8 mouse cellular contexts compared by ENCODE assay signal in genomic region chr1:60042398-60042795, GRCm38 (mm10). TPM values are rescaled to one million over a fixed set of nuclear protein-coding genes. Genes with fewer than 3 reads are reported as not detected.
DNase-seq lines count a peak whose midpoint lies in the region; ATAC-seq and TF ChIP-seq lines count a peak whose summit lies in the region.

No protein-coding gene starts in this region.

- peaks cover 10% of the 10 kb centered on the region for H3K4me1 ChIP-seq in megakaryocyte, embryonic 14.5 days
- H3K4me1 ChIP-seq in forebrain, postnatal 0 days (ENCODE audit: insufficient read depth), result no peaks in the 10 kb centered on the region
- peaks cover 2% of the 10 kb centered on the region; the same call in 1 of the 2 replicates for H3K4me1 ChIP-seq in limb, embryonic 15.5 days

- H3K4me3 ChIP-seq in megakaryocyte, embryonic 14.5 days (replicated peaks), result peak overlapping the region; percentile 96
- H3K4me3 ChIP-seq in forebrain, postnatal 0 days (ENCODE audit: low read depth, low read length), result peak overlapping the region; percentile 82
- H3K4me3 ChIP-seq in limb, embryonic 15.5 days, result peak overlapping the region; percentile 75

- peak overlapping the region; percentile 77 for H3K4me2 ChIP-seq in forebrain, postnatal 0 days (ENCODE audit: low read depth)
- peak overlapping the region; percentile 98 for H3K4me2 ChIP-seq in limb, embryonic 15.5 days

- H3K9me3 ChIP-seq in megakaryocyte, embryonic 14.5 days, result no peaks in the 10 kb centered on the region
- H3K9me3 ChIP-seq in forebrain, postnatal 0 days (ENCODE audit: low read length), result no peaks in the 10 kb centered on the region
- no peaks in the 10 kb centered on the region for H3K9me3 ChIP-seq in limb, embryonic 15.5 days

- no peaks in the 10 kb centered on the region for H3K36me3 ChIP-seq in megakaryocyte, embryonic 14.5 days (replicated peaks; ENCODE audit: low read length)
- H3K36me3 ChIP-seq in forebrain, postnatal 0 days (ENCODE audit: insufficient read depth), result no peaks in the 10 kb centered on the region
- no peaks in the 10 kb centered on the region for H3K36me3 ChIP-seq in limb, embryonic 15.5 days

- DNase-seq in embryo, embryonic 11.5 days (ENCODE audit: low read depth, low spot score), result peak; percentile 3
- no peak for DNase-seq in embryo, embryonic 11 days
- peak; percentile 62 for DNase-seq in forebrain, postnatal 0 days
- peak; percentile 47 for DNase-seq in testis, postnatal 10 days (ENCODE audit: low spot score)
- DNase-seq in urinary bladder, adult 18-20 months (ENCODE audit: low spot score in 2 of 2), result no peak

- peak overlapping the region; percentile 84 for H3K9ac ChIP-seq in forebrain, postnatal 0 days
- H3K9ac ChIP-seq in limb, embryonic 15.5 days, result peak overlapping the region; percentile 65; the same call in 1 of the 2 replicates

- no peak for TF ChIP-seq CTCF in forebrain, postnatal 0 days (IDR thresholded peaks at IDR 0.05; ENCODE audit: low read depth)

- ATAC-seq in megakaryocyte, adult 5-6 weeks (ENCODE audit: poor library complexity, severe bottlenecking), result no peak
- ATAC-seq in forebrain, postnatal 0 days, result peak; percentile 34
- ATAC-seq in limb, embryonic 15.5 days (ENCODE audit: insufficient number of reproducible peaks, low FRiP score, low TSS enrichment, low read depth), result no peak

- peak overlapping the region; percentile 81 for H3K27ac ChIP-seq in forebrain, postnatal 0 days (ENCODE audit: low read depth, low read length)
- no peak overlapping the region for H3K27ac ChIP-seq in limb, embryonic 15.5 days

- peaks cover 18% of the 10 kb centered on the region for H3K27me3 ChIP-seq in megakaryocyte, embryonic 14.5 days (replicated peaks)
- no peaks in the 10 kb centered on the region for H3K27me3 ChIP-seq in forebrain, postnatal 0 days (ENCODE audit: insufficient read depth, low read length)
- peaks cover 17% of the 10 kb centered on the region for H3K27me3 ChIP-seq in limb, embryonic 15.5 days

- 3% methylated on average over 19 of the region's 19 CpGs for WGBS in forebrain, postnatal 0 days
- 3% methylated on average over 19 of the region's 19 CpGs for WGBS in limb, embryonic 15.5 days

RNA-seq across cellular contexts. Expression of gene Ica1l, which starts 0.6 kb away (rescaled TPM):
- 0.44 TPM in 1 of 2 replicates, not detected in the other for polyA plus RNA-seq in megakaryocyte, embryonic 14.5 days (2012; ENCODE audit: insufficient read depth, low replicate concordance)
- total RNA-seq in megakaryocyte, adult 5-6 weeks (2015), result 0.07 TPM in 1 of 2 replicates, not detected in the other
- total RNA-seq in megakaryocyte, adult 5-6 weeks (2017), result 0.95 and 0.98 TPM in 2 replicates
- total RNA-seq in forebrain, postnatal 0 days (2014; rRNA removed), result 63.2 and 63.6 TPM in 2 replicates
- 57.3 and 67.5 TPM in 2 replicates for polyA plus RNA-seq in forebrain, postnatal 0 days (2015; fragmentation: Nextera tagmentation; extraction: Ambion mirVana)
- polyA plus RNA-seq in limb, embryonic 15.5 days (2015; fragmentation: Nextera tagmentation; extraction: Ambion mirVana), result 0.84 and 1.0 TPM in 2 replicates

RNA-seq across cellular contexts. Expression of gene Carf, which starts 55.6 kb away (rescaled TPM):
- polyA plus RNA-seq in megakaryocyte, embryonic 14.5 days (2012; ENCODE audit: insufficient read depth, low replicate concordance), result 0.69 TPM in 1 of 2 replicates, not detected in the other
- total RNA-seq in megakaryocyte, adult 5-6 weeks (2015), result 6.3 and 13.1 TPM in 2 replicates
- 4.1 and 4.9 TPM in 2 replicates for total RNA-seq in megakaryocyte, adult 5-6 weeks (2017)
- total RNA-seq in forebrain, postnatal 0 days (2014; rRNA removed), result 15.6 and 30.2 TPM in 2 replicates
- polyA plus RNA-seq in forebrain, postnatal 0 days (2015; fragmentation: Nextera tagmentation; extraction: Ambion mirVana), result 5.3 and 7.0 TPM in 2 replicates
- 5.8 and 6.8 TPM in 2 replicates for polyA plus RNA-seq in limb, embryonic 15.5 days (2015; fragmentation: Nextera tagmentation; extraction: Ambion mirVana)

RNA-seq across cellular contexts. Expression of gene Wdr12, which starts 56.0 kb away (rescaled TPM):
- polyA plus RNA-seq in megakaryocyte, embryonic 14.5 days (2012; ENCODE audit: insufficient read depth, low replicate concordance), result 0.83 TPM in 1 of 2 replicates, not detected in the other
- 11.4 and 11.5 TPM in 2 replicates for total RNA-seq in megakaryocyte, adult 5-6 weeks (2015)
- total RNA-seq in megakaryocyte, adult 5-6 weeks (2017), result 14.4 and 19.0 TPM in 2 replicates
- 29.2 and 33.2 TPM in 2 replicates for total RNA-seq in forebrain, postnatal 0 days (2014; rRNA removed)
- polyA plus RNA-seq in forebrain, postnatal 0 days (2015; fragmentation: Nextera tagmentation; extraction: Ambion mirVana), result 51.8 and 55.3 TPM in 2 replicates
- polyA plus RNA-seq in limb, embryonic 15.5 days (2015; fragmentation: Nextera tagmentation; extraction: Ambion mirVana), result 38.9 and 40.6 TPM in 2 replicates

Comparison
In these comparisons a context has a peak if more than half of its experiments do, and no peak if none do; other contexts are left out.
1. DNase-seq: peak in embryo, embryonic 11.5 days (single experiment), forebrain, postnatal 0 days (single experiment) and testis, postnatal 10 days (single experiment); none in embryo, embryonic 11 days (single experiment) and urinary bladder, adult 18-20 months (0 of 2).
2. RNA of gene Ica1l, which starts 0.6 kb away (polyA plus RNA-seq): 57.3 to 67.5 TPM in forebrain, postnatal 0 days; 0.84 to 1.0 TPM in limb, embryonic 15.5 days and 0.44 TPM in megakaryocyte, embryonic 14.5 days; every median in the first group is over 10 times any median in the second.
3. RNA of gene Wdr12, which starts 56.0 kb away (polyA plus RNA-seq): 51.8 to 55.3 TPM in forebrain, postnatal 0 days and 38.9 to 40.6 TPM in limb, embryonic 15.5 days; 0.83 TPM in megakaryocyte, embryonic 14.5 days; every median in the first group is over 10 times any median in the second.
4. Peak in every context shown above with its lines, with median percentiles within 50 percentile points of each other: H3K4me3 ChIP-seq.